Mouse (Mus musculus) adrenal gland, adult 2 months (tissue): Measurements from ENCODE around the gene Ufc1. TPM values are rescaled to one million over a fixed set of nuclear protein-coding genes. Genes with fewer than 3 reads are reported as not detected.
"Not testable (repeated sequence)": the region's sequence is repeated elsewhere in the genome, so short reads cannot be mapped to it uniquely, and the experiment has no call there.

Source experiments
- DNase-seq: peaks from one replicate; pipeline ENCODE4 v3.0.0; 2021
- long read RNA-seq: library from polyadenylated mRNA; stranded (forward); transcript quantifications from one replicate; pipeline ENCODE4 v2.0.0, GENCODE M21; 2021
- polyA plus RNA-seq: library from polyadenylated mRNA; depleted of rRNA; stranded (reverse); fragments of >200 nt; gene quantifications from 2 replicates; pipeline ENCODE4 v1.2.3, GENCODE M21; 2012; rRNA removed
- total RNA-seq, 2 experiments: library from RNA; stranded (reverse); gene quantifications; 2 replicates each; pipeline ENCODE4 v1.2.3; 2021

Ufc1 gene
- total RNA-seq (100 to 1,000 TPM; 121 to 170 TPM), polyA plus RNA-seq (19.9 and 20.1 TPM in 2 replicates)
- long read RNA-seq, transcript Ufc1-202 (6 exons, 914 nt), result major isoform, 54 of 80 reads
- long read RNA-seq, transcript Ufc1-201 (7 exons, 1,007 nt), result minor isoform, 18 of 80 reads
- long read RNA-seq, partial matches to known transcripts, result 3 of 80 reads
- long read RNA-seq, other reads (novel, unspliced or antisense), result 4 of 80 reads

DNA sequence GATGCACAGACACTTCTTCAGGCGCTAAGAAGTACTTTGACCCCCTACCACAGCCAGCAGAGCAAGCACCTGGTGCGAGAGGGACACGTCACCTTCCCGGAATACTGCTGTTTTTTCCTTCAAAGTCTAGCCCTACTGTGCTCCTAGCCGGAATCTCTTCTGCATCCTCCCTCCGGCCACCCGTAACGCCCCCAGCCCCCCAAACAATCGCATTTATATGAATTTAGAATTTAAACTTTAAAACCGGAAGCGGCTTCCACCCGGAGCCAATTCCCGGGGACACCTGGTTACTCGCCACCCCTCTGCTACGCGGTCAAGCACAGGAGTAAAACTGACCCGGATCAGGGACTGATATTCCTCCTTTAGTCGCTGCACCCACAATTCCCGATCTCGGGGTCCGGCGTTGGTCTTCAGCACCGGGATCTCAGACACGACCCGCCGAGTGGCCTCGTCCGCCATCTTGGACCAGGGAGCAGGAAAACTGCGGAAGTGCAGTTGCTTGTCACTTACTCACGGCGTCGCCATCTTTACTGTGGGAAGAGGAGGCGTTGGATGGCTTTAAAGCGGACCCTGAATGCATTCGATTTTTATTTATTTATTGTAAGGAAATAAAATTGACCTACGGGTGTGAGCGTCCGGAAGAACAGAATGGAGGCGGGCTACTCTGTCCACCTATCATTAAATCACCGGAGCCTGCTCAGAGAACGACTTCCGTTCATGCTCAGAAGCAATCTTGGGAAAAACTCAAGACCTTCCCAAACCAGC, at the start of gene Ufc1:
Gene Ufc1, minus strand, starts transcription at position 727 of the 765 bp plus-strand sequence.
- peak; percentile 90 for DNase-seq

DNA sequence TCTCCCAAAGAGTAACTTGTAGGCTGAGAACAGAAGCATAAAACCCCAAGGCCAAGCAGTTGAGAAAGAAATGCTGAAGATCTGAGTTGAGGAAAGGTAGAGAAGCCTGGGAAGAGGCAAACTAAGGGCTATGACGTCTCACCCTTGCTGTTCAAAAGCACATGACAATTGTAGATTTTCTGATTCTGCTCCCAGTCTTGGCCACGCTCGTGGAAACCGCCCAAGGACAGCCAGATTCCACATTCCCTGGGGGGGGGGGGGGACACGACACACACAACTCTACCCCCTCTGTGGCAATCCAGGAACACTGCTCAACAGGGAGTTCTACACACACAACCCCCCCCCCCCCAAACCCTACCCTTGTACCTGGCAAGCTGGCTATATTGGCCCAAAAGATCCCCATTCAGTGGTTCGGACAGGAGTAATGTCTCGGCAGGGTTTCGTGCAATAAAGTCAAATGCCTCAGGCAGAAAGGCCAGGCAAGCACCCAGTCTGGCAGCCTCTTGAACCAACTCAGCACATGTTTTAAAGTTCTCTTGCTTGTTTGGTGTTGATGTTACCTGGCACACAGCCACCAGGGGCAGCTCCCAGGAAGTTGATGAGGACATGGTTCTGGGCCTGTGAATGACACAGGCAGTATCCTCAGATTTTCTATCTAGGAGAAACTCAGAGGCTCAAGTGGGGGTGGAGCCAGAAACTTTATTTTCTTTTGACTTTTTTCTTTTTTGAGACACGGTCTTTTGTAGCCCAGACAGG, 49.3 kb upstream of the Ufc1 start:
- peak; percentile 64 for DNase-seq

DNA sequence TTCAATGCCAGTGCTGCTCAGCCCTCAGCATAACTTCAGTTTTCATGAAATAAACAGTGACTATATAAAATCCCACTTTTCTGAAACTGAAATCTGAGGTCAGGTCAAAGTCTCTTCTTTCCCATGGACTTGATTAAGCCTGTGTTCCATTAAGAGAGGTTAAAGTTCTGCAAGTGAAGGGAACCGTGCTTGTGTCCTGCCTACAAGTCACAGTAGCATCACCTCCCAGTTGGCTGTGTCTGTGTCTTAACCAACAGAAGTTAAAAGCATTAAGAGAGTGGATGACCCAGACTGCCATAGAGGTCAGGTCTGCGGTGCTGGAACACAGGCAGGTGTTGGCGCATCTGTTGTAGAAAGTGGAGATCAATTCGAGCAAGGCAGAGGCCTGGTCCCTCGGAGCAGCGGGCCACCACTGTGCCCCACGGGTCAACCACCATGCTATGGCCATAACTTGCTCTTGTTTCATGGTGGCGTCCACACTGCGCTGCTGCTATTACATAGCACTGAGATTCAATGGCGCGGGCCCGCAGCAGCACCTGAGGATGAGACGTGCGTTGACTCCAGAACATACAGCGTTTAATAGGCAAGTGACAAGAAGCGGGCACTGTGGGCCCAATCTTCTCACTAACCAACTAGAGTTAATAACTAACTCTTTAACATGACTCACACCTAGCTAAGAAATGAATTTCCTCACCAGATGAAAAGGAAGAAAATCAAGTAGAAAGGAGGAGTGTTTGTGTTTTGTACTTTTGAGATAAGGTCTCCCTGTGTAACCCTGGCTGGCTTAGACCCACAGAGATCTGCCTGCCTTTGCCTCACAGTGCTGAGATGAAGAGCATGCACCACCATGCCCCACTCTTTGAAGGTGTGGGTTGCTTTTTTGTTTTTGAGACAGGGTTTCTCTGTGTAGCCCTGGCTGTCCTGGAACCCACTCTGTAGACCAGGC, 47.7 kb upstream of the Ufc1 start:
- no peak for DNase-seq

DNA sequence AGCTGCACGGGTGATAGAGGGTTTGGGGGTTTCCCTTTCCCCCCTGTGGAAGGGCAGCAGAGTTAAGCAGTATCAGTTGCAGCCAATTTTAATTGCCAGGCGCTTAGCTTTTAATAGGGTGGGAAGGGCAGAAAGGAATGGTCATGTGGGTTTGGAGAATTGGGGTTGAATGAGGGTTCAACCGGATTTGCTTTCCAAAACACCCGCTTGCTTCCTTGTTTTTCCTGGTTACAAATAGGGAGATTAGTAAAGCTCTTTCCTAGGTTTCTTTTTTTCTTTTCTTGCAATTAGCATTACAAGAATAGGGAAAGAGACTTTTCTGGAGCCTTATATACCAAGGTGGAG, 35.4 kb upstream of the Ufc1 start:
- DNase-seq, result no peak

DNA sequence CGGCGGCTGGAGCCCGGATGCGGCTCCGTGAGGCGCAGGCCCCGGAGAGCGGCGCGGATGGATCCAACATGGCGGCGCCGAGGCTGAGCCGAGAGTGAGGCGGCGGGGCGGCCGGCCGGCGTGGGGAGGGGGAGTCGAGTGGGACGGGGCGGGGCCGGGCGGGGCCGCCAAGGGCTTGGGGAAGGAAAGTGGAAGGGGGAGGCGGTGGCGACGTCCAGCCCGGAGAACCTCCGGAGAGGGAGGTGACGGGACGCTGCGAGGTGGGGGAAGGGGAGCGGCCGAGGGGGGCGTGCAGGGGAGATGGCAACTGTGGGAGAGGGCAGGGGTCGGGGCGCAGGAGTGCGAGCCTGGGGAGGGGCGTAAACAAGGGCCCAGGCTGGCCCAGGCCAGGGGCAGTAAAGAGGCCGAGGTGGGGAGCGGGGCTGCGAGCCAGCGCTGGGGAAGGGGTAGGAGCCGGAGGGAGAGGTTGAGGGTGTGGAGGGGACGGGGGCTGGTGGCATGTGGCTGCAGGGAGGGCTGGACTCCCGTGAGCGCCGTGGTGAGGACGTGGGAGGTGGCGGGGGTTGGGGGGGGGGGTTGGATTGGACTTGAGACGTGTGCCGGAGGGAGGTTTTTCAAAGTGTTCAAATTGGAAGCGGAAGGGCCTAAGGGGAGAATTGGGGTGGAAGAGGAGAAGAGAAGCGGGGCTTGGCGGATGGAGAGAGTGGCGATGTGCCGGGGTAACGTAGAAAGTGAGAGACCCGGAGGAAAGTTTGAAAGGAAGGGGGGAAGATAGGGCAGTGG, 34.8 kb upstream of the Ufc1 start:
- DNase-seq, result peak; percentile 57

DNA sequence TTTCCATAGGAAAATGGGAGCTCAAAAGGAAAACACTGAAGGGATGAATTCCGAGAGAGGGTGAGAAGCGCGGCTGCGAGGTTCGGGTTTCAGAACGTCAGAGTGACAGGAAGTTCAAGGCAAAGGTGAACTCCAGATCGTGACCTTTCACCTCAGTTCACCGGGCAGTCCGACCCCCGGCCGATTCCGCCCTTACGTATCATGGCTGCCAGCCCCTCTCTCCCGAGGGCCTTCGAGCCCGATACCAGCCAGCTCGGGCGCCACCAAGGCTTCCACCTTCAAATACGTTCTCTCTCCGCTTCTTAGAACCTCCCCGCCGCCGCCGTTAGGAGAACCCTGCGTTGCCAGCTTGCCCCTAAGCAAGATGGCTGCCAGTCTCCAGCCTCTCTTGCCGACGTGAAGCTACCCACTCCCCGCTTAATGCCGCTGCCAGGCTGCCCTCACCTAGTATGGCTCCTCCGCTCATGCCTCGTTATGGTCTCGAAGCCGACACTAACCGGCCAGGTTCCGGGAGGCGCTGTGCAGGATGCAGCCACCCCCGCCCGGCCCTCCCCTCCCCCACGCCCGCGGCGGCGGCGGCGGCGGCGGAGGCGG, 34.1 kb upstream of the Ufc1 start, which contains the start of gene Dedd:
Gene Dedd, plus strand, starts transcription at position 307 of the 594 bp plus-strand sequence.
- peak; percentile 95 for DNase-seq

DNA sequence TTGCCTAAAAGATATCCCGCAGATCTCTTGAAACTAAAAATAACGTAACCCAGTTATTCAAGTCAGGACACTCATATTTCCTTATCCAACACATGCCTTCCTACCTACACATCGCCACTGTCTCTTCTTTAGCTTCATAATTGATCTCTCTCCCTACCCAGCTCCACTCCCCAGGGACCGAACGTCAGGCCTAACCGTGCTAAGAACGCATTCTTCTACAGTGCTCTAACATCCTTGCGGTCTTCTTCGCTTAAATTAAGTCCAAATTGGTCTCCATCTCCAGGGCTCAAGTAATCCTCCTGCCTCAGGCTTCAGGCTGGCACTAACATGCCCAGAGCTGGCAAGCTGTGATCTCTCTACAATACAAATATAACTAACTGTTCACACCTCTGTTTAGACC, 33.4 kb upstream of the Ufc1 start:
- no peak for DNase-seq

DNA sequence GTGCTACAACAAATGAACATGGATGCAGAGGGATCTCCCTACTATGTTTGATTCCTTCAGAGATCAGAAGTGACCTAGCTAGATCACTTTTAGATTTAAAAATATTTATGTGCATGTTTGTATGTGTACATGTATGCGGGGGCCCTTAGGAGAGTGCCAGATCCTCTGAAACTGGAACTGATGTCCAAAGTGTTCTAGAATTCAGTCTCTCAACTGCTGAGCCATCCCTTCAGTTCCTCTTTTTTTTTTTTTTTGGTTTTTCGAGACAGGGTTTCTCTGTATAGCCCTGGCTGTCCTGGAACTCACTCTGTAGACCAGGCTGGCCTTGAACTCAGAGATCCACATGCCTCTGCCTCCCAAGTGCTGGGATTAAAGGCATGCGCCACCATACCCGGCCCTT, 31.8 kb upstream of the Ufc1 start:
- DNase-seq, result not testable (repeated sequence)

DNA sequence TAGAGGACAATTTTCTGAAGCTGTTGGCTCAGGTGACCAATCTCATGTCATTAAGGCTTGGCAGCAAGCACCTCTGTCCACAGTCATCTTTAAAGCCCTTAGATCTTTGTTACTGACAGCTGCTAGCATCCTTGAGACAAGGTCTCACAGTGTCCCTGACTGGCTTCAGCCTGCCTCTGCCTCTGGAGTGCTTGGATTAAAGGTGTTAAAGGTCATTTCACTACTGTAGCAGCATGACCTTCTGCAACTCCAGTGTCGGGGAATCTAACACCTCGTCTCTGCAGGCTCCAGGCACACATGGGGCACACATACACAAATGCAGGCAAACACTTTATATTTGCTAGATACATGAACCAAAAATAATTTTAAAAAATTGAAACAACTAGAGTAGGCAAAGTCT, 30.7 kb upstream of the Ufc1 start:
- no peak for DNase-seq

DNA sequence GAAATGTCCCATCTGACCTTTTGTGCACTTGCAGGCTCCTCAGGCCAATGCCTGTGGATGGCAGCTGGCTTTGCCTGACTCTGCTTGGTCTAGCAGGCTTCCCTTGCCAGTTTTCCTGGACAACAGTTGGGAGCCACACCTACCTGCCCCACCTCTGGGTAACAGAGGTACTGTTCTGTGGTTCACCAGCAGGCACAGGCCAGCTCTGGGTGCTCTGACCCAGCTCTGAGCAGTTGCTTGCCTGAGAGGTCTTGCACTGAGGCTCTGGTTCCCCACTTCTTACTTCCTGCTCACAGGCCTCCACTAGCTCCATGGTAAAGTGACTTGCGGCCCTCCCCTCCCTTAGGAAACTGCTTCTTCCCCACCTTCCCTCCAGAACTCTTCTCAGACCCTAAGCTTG, 27.2 kb upstream of the Ufc1 start:
- no peak for DNase-seq

DNA sequence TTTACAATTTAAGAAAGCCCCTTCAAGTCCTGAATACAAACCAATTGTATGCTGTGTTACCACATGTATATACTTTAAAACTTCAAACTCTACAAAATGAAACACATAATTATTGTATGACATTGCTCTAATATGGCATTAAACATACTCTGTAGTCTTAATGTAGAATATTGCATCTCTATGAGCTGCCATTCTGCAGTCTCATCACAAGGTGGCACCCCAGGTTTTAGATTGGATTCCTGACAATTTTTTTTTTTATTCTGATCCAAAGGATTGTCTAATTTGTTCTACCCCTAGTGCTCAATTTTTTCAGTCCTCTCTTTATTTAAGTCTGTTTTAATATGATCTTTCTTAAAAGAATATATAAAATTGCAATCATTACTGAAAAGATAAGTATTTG, 26.6 kb upstream of the Ufc1 start:
- no peak for DNase-seq

DNA sequence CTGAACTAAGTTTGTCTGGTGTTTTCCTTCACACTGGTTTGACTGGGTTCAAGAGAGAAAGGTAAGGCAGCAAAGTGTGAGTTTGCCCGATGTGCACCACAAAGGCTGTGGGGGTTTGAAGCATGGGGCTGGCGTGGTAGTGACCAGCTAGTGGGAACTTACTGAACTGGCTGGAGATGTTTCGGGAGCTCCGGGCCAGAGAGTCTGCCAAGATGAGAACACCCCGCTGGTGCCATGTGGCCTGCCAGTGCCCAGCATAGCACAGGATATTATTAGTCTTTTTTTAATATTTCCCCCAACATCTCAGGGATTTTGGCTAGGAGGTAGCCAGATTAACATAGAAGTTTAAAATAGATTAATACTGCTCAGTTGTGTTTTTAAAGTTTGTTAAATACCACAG, 25.3 kb upstream of the Ufc1 start:
- DNase-seq, result no peak

DNA sequence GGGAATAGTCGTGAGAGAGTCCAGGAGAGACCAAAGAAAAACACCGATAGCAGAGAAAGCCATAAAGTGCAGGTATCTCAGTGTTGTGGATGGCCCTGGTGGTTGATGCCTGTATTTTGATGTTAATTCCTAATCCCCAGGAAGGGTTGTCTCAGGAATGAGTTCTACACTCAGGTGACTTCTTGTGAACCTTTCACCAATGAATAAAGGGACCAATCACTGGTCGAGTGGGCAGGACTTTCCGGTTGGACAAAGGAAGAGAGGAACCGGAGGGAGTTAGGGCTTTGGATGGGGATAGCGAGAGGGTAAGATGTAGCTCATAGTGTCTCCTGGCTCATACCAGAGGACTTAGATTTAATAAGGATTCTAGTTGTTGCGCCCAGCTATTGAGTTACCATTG, 24.9 kb upstream of the Ufc1 start:
- DNase-seq, result no peak

DNA sequence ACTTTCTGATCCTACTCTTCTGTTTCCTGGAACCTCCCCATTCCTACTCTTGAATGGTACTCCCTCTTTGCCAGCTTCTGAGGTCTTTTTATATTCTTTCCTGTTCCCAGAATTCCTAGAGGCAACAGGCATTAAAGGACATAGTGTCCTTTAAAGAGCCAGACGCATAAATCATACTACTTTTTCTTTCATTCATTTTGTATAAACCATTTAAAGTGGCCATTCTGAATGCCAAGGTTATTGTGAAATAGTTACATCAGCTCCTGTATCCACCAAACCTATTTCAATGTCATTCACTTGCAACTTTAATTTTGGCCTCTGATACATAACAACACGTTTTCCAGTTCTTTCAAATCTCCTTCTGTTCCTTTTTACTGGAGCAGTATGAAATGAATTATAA, 14.5 kb upstream of the Ufc1 start:
- no peak for DNase-seq

DNA sequence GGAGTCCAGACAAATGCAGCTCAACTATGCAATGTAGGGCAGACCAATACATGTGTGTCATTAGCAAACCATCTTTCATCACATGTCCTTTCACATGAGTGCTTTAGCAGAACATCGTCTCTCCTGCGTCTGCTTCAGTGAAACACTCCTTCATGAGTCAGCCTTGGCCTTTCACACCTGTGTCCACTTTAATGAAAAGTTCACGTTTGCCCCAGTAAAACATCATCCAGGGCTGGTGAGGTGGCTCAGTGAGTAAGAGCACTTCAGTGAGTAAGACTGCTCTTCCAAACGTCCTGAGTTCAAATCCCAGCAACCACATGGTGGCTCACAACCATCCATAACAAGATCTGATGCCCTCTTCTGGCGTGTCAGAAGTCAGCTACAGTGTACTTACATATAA, 11.3 kb upstream of the Ufc1 start:
- DNase-seq, result not testable (repeated sequence)

DNA sequence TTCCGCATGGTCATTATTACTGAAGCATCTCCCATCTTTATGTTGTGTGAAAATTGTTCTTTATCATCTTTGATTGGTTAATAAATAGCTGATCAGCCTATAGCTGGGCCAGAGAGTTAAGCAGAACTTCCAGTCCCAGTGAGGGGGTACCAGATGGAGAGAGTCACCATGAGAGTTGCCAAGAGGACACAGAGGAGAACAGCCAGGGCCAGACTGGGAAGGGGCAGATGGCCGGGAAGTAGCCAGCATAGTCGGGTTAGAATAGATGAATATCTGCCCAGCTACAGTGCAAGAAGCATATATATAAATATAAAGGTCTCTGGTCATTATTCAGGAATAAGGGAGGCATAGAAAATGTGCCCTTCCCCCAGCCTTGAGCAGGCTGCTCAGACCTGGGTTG, 3.4 kb upstream of the Ufc1 start:
- DNase-seq, result no peak

DNA sequence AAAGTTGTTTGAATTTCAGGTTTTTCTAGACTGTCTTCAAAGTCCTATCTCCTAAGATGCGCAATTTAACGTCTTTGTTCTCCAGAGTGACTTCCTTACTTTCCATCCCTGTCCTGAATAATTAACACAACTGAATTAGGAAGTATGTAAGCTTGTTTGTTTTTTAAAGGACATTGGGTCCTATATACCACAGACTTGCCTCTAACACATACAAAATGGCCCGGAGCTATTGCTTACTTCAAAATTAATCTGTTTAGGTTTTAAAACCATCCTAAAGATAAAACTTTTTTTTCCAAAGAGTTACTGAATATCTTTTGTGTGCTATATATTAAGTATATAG, 209 bp upstream of the Ufc1 start:
- DNase-seq, result no peak

DNA sequence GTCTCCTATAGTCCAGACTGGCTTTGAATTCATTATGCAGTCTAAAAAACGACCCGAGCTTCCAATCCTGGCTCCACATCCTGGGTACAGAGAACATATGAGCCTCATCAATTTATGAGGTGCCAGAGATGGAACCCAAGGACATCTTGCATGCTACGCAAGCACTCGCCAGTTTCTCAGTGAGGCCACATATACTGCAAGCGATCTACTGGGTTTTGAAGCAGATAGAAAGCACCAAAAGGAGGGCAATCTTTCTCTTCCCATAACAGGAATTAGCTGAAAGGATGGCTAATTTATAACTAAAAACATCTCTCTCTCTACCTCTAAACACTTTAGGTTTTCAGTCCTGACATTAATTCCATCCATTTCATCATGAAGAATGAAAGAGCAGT, 922 bp downstream of the Ufc1 start:
- DNase-seq, result no peak

DNA sequence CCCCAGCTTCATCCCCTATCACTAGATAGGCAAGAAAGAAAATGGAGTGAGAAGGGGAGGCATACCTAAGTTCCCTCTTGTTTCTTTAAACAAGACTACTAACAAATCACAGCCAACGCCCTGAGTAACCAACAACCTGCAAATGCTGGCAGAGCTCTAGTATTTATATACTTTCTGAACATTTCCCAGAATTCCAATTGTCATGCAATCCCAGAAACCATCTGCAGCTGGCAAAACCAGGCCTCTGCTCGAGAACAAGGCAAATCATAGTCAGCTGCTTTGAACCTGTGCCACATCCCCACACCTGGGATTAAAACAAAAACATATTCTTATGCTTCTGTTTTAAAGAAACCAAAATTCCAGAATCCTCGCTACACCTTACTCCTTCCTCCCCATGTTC, 1.5 kb downstream of the Ufc1 start:
- no peak for DNase-seq

DNA sequence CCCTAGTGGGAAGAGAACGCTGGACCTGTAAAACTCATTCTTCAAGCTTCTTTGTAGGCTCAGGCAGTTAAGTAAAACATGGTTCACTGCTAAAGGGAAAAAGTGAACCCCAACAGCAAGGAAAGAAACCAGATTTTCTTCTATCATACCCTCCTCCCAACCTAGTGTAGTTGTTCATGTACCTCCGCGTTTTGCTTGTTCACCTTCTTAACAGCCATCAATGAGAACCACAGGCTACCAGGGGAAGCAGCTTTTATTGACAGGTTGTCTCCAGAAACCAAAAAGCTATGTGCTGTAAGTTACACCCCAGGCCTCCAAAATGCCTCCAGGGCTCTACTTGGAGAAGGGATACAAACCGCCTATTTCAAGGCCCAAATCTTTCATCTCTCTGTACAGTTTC, 6.5 kb downstream of the Ufc1 start:
- peak; percentile 0 for DNase-seq
